Mouse (Mus musculus) G1E (cell line): ENCODE measurements around the gene Wdr44. TPM values are rescaled to one million over a fixed set of nuclear protein-coding genes. Genes with fewer than 3 reads are reported as not detected.

ENCODE experiments used
- ATAC-seq: 2 replicates; pipeline ENCODE4 v1.8.0; 2016; ENCODE audit warnings: mild to moderate bottlenecking; ENCODE audit not compliant: insufficient number of reproducible peaks, poor library complexity, low FRiP score, severe bottlenecking; ENCODE audit errors: extremely low read depth
- DNase-seq: peaks from one replicate; pipeline ENCODE4 v3.0.0; 2012; ENCODE audit warnings: low spot score
- H3K27me3 ChIP-seq: 2 replicates; pipeline ENCODE4 v1.6.1; 2012; ENCODE audit warnings: mild to moderate bottlenecking, low read length, inconsistent platforms; ENCODE audit not compliant: insufficient read depth
- H3K36me3 ChIP-seq: replicated peaks from 2 replicates; pipeline ENCODE3; 2012; ENCODE audit warnings: mild to moderate bottlenecking, inconsistent platforms
- H3K4me1 ChIP-seq: 2 replicates; pipeline ENCODE4 v1.6.1; 2012; ENCODE audit warnings: low read depth, low read length, inconsistent platforms, mixed read lengths; ENCODE audit not compliant: insufficient read depth
- H3K4me3 ChIP-seq: 2 replicates; pipeline ENCODE4 v1.5.1; 2012; ENCODE audit warnings: low read depth, mild to moderate bottlenecking, inconsistent platforms, low read length, moderate library complexity, mixed read lengths
- H3K9me3 ChIP-seq: replicated peaks from 2 replicates; pipeline ENCODE4 v1.6.1; 2012; ENCODE audit warnings: inconsistent platforms
- CTCF ChIP-seq: IDR thresholded peaks from 2 replicates; pipeline ENCODE4 v1.5.1; 2012; ENCODE audit warnings: low read depth, low read length, inconsistent platforms, mixed read lengths
- GATA1 ChIP-seq: IDR thresholded peaks from 2 replicates; pipeline ENCODE4 v1.6.1; 2012; ENCODE audit warnings: borderline replicate concordance, low read length, inconsistent platforms, mixed read lengths
- GATA2 ChIP-seq: IDR thresholded peaks from 2 replicates; pipeline ENCODE4 v1.6.1; 2012; ENCODE audit warnings: low read depth, low read length, inconsistent platforms, borderline replicate concordance
- POLR2AphosphoS5 ChIP-seq: IDR thresholded peaks from 2 replicates; pipeline ENCODE4 v1.6.1; 2012; ENCODE audit warnings: low read depth, low read length, inconsistent platforms; ENCODE audit not compliant: insufficient replicate concordance
- TAL1 ChIP-seq: conservative IDR thresholded peaks from 2 replicates; pipeline ENCODE4 v1.6.1; 2012; ENCODE audit warnings: low read depth, low read length, inconsistent platforms, mixed read lengths
- polyA plus RNA-seq: library from polyadenylated mRNA; stranded (reverse); fragments of >175 nt; gene quantifications from 2 replicates; pipeline ENCODE4 v1.2.3, GENCODE M21; 2012
- total RNA-seq, 2 experiments: library from RNA; stranded (forward) in 1 of 2; stranded (reverse) in 1 of 2; fragments of 200-1000 nt in 1 of 2; fragments of >200 nt in 1 of 2; fragmentation: Nextera tagmentation in 1 of 2; gene quantifications; 2 replicates each; pipeline ENCODE4 v1.2.3; 2014 to 2017

Wdr44 gene
- total and polyA plus RNA-seq, 3 experiments, result 5.2 to 70.0 (median 13.1) TPM

DNA sequence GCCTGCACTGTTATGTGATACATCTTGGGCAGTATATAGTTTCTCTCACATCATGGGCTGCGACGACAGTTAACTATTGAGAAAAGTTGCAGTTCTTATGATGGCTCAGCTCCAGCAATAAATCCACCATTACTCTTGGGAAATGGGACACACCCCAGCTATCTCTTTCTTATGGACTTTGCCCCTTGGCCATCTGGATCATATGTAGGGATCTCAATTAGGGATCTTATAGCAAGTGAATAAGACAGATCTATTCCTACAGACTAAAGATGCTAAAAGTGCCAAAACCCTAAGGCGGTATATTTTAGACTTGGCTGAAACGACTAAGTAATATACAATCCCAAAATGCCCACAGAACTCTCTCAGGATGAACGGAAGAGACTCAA lies 522 bp upstream of the Wdr44 start:
- no peaks in the 10 kb centered on the region for H3K9me3 ChIP-seq
- H3K4me1 ChIP-seq, result no peaks in the 10 kb centered on the region
- no peak for DNase-seq
- peak overlapping the region; percentile 77 for H3K4me3 ChIP-seq
- TF ChIP-seq TAL1 (no peak), CTCF (no peak)
- H3K36me3 ChIP-seq, result no peaks in the 10 kb centered on the region
- ATAC-seq, result no peak
- H3K27me3 ChIP-seq, result no peaks in the 10 kb centered on the region

DNA sequence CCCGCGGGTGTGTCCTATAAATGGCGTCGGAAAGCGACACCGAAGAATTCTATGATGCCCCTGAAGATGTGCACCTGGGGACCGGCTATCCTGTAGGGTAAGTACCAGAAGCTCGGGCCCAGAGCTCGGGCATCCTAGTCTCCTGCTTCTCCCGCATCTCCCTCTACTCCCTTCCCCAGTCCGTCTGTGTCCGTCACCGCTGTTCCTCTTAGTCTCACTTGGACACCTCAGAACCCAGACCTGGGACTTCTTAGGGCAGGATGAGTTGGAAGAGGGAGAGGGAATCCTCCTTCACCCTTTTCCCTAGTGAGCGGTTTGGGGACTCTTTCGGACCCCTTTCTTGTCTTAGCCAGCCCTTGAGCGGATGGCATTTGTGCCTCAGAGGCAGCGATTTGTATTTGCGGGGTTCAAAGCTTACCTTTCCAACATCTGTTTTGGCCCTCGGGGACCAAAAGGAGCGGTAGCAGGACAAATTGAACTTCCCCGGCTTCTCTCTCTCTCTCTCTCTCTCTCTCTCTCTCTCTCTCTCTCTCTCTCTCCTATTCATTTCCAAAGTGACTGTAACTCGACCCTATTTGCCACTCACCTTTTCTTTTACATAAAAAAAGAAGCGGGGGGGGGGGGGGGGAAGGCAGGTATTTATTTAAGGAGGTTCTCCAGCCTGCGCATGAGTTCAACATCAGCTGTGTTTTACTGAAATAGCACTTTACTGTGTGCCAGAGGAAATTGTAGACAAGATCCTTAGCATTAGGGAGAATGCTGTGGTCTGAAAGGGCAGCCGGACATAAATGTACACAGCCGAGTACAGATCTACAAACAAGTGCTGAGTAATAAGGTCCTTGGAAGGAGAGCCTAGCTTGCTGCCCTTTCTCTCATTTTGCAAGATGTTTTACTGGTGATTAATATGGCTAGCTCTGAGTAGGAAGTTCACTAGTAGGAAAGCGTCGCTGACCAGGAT lies 871 bp downstream of the Wdr44 start:
- DNase-seq (peak; percentile 1), ATAC-seq (no peak)
- H3K27me3 ChIP-seq, result no peaks in the 10 kb centered on the region
- no peaks in the 10 kb centered on the region for H3K36me3 ChIP-seq
- no peak for TF ChIP-seq CTCF
- no peak for TF ChIP-seq GATA1
- no peak for TF ChIP-seq TAL1
- TF ChIP-seq GATA2, result no peak
- TF ChIP-seq POLR2AphosphoS5, result no peak
- no peaks in the 10 kb centered on the region for H3K9me3 ChIP-seq
- no peaks in the 10 kb centered on the region for H3K4me1 ChIP-seq
- H3K4me3 ChIP-seq, result peak overlapping the region; percentile 77

DNA sequence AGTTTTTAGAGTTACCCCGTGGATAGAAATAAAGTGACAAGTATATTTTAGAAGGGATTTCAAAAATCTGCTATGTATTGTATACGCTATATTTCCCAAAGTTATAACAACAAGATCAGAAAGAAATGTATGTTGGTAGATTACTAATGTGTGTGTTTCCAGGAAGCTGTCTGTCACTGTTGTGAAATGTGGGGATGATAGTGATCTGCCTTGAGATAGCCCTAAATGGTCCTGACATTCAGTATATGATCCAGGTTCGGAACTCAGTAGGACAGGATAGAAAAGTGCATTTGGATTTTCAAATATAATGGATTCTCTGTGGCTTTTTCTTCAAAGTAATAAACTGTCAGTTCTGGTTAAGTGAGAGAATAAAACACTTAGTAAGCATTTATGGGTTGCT lies 1.7 kb downstream of the Wdr44 start:
- Histone ChIP-seq H3K4me3 (no peak overlapping the region; the same call in 1 of the 2 replicates), H3K27me3 (no peaks in the 10 kb centered on the region), H3K4me1 (0 out of 2 replicates have a peak, but pooled peaks cover 4% of the 10 kb centered on the region), H3K9me3 (no peaks in the 10 kb centered on the region), H3K36me3 (no peaks in the 10 kb centered on the region)
- DNase-seq, result no peak
- ATAC-seq, result no peak
- no peak for TF ChIP-seq GATA2

DNA sequence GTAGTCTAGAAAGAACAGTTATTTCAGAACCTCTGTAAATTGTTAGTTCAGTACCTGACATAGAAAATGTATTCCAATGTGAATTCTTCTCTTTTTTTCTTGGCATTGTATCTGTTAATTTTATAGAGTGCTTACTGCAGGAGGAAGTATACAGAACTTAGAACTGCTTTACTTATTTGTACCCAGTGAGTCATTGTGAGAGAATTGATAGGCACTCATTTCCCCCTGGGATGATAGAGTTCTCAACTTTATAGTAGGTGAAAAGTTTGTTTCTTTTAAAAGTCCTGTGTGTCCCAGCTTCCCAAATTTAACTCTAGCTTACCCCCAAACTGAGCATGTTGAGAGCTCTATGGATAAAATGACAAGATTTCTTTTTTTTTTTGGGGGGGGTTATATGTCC lies 2.3 kb downstream of the Wdr44 start:
- ATAC-seq (no peak), DNase-seq (no peak)
- no peaks in the 10 kb centered on the region for H3K36me3 ChIP-seq
- no peaks in the 10 kb centered on the region for H3K27me3 ChIP-seq
- no peak overlapping the region for H3K4me3 ChIP-seq
- H3K4me1 ChIP-seq, result 0 out of 2 replicates have a peak, but pooled peaks cover 4% of the 10 kb centered on the region
- TF ChIP-seq CTCF (no peak), GATA1 (no peak), POLR2AphosphoS5 (no peak), TAL1 (no peak), GATA2 (no peak)
- no peaks in the 10 kb centered on the region for H3K9me3 ChIP-seq

DNA sequence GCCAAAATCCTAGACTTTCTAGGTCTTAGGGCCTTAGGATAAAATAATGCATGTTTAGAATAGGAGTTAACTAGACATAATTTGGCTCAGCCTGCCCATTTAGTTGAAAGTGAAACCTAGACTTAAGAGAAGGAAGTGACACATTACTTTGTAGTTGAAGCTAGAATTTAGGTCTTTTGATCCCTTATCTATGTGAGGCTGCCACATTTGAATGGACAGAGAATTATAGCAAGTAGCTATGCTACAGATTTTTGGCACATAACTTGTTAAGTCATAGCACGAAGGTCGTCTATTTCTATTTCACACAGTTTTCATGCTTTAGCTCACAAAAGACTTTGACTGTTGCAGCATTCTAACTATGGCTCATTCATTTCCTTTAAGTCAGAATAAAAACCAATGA lies 4.5 kb downstream of the Wdr44 start:
- no peak for ATAC-seq
- Histone ChIP-seq H3K4me3 (no peak overlapping the region; the same call in 1 of the 2 replicates), H3K9me3 (no peaks in the 10 kb centered on the region), H3K27me3 (no peaks in the 10 kb centered on the region), H3K36me3 (no peaks in the 10 kb centered on the region), H3K4me1 (0 out of 2 replicates have a peak, but pooled peaks cover 4% of the 10 kb centered on the region)
- TF ChIP-seq GATA2 (no peak), CTCF (no peak), GATA1 (no peak), TAL1 (no peak), POLR2AphosphoS5 (no peak)
- no peak for DNase-seq

DNA sequence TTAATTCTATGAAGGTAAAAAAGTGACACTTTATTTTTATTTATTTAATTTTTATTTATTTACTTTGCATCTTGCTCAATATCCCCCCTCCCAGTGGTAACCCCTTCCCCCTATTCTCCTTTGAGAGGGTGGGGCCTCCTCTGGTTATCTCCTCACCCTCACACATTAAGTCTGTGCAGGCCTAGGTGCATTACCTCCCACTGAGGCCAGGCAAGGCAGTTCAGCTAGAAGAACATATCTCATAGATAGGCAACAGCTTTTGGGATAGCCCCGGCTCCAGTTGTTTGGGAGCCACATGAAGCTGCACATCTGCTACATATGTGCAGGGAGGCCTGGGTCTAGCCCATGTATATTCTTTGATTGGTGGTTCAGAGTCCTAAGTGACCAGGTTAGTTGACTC lies 6.2 kb downstream of the Wdr44 start:
- DNase-seq (no peak), ATAC-seq (no peak)
- TF ChIP-seq CTCF (no peak), GATA2 (no peak), GATA1 (no peak), POLR2AphosphoS5 (no peak), TAL1 (no peak)
- no peaks in the 10 kb centered on the region for H3K27me3 ChIP-seq
- H3K36me3 ChIP-seq, result no peaks in the 10 kb centered on the region
- 0 out of 2 replicates have a peak, but pooled peaks cover 4% of the 10 kb centered on the region for H3K4me1 ChIP-seq
- no peak overlapping the region for H3K4me3 ChIP-seq
- H3K9me3 ChIP-seq, result no peaks in the 10 kb centered on the region
